Mouse (Mus musculus) liver, embryonic 14.5 days (tissue): ENCODE results near the gene Zfp91.

Experiments
- CTCF ChIP-seq: IDR thresholded peaks from 2 replicates; pipeline ENCODE4 v1.5.1; 2016; ENCODE audit warnings: antibody characterized with exemption, low read depth, control low read depth
- EP300 ChIP-seq: IDR thresholded peaks from 2 replicates; pipeline ENCODE4 v1.6.1; 2016; ENCODE audit warnings: antibody characterized with exemption, low read depth

DNA sequence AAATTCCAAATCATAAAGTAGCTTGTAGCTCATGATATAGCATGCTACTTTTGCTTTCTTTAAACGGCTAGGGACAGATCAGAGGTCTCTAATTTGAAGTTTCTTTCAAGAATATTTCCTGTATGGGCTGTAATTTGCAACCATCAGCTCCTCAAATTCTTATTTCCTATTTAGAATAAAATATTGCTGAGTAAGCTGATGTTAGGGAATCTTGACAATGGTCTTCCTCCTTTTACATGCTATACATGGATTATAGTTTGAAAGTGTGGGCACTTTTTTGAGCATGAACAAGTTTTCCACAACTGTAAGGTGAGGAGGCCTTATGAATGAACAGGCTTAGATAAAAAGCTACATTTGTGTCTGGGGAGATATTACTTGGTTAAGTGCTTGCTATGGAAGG, 18.0 kb upstream of the Zfp91 start:
- TF ChIP-seq EP300 (no peak), CTCF (no peak)
